Mouse (Mus musculus) C2C12 (cell line): Measurements from ENCODE around the gene Adgrf5. TPM values are rescaled to one million over a fixed set of nuclear protein-coding genes. Genes with fewer than 3 reads are reported as not detected.
"Not testable (repeated sequence)": the region's sequence is repeated elsewhere in the genome, so short reads cannot be mapped to it uniquely, and the experiment has no call there.

Experiments used
- H3K27me3 ChIP-seq: one replicate; pipeline ENCODE4 v1.6.1; 2011; ENCODE audit not compliant: control insufficient read depth, insufficient read depth, insufficient read length
- H3K36me3 ChIP-seq: one replicate; pipeline ENCODE4 v1.6.1; 2011; ENCODE audit not compliant: control insufficient read depth, insufficient read depth
- H3K4me3 ChIP-seq: one replicate; pipeline ENCODE4 v1.5.1; 2011; ENCODE audit warnings: mild to moderate bottlenecking, control low read depth; ENCODE audit not compliant: poor library complexity, insufficient read depth, severe bottlenecking
- H3K79me2 ChIP-seq: one replicate; pipeline ENCODE4 v1.6.1; 2011; ENCODE audit not compliant: control insufficient read depth, insufficient read depth
- H3K79me3 ChIP-seq: one replicate; pipeline ENCODE4 v1.6.1; 2011; ENCODE audit warnings: low read depth, control low read depth
- H3ac ChIP-seq: one replicate; pipeline ENCODE3; 2011; ENCODE audit warnings: low read depth; ENCODE audit not compliant: control insufficient read depth, insufficient read length
- CEBPB ChIP-seq: IDR thresholded peaks from one replicate; pipeline ENCODE4 v1.6.1; 2011; ENCODE audit warnings: low read depth, mild to moderate bottlenecking, control low read depth, moderate library complexity
- CTCF ChIP-seq: IDR thresholded peaks from one replicate; pipeline ENCODE4 v1.5.1; 2011; ENCODE audit not compliant: control insufficient read depth, insufficient read depth, insufficient read length
- FOSL1 ChIP-seq: IDR thresholded peaks from one replicate; pipeline ENCODE4 v1.8.0; 2011; ENCODE audit warnings: mild to moderate bottlenecking, low read length; ENCODE audit not compliant: poor library complexity, insufficient read depth, severe bottlenecking
- MAX ChIP-seq: IDR thresholded peaks from one replicate; pipeline ENCODE4 v1.6.1; 2011; ENCODE audit warnings: mild to moderate bottlenecking, control low read depth
- MYOD1 ChIP-seq: IDR thresholded peaks from one replicate; pipeline ENCODE4 v1.6.1; 2011; ENCODE audit warnings: low read depth; ENCODE audit not compliant: control insufficient read depth, insufficient read length
- MYOG ChIP-seq: IDR thresholded peaks from one replicate; pipeline ENCODE4 v1.6.1; 2011; ENCODE audit not compliant: control insufficient read depth, insufficient read length; ENCODE audit errors: extremely low read depth
- USF1 ChIP-seq: IDR thresholded peaks from one replicate; pipeline ENCODE4 v1.6.1; 2011; ENCODE audit warnings: low read depth, mild to moderate bottlenecking, control low read depth, moderate library complexity
- polyA plus RNA-seq: library from polyadenylated mRNA; unstranded; fragments of >200 nt; fragmentation: generic; extraction: Trizol; gene quantifications from one replicate; pipeline ENCODE4 v1.2.1, GENCODE M21; 2012; ENCODE audit warnings: missing spikeins

Gene Adgrf5
- polyA plus RNA-seq, 1 experiment, result 0.07 TPM

DNA sequence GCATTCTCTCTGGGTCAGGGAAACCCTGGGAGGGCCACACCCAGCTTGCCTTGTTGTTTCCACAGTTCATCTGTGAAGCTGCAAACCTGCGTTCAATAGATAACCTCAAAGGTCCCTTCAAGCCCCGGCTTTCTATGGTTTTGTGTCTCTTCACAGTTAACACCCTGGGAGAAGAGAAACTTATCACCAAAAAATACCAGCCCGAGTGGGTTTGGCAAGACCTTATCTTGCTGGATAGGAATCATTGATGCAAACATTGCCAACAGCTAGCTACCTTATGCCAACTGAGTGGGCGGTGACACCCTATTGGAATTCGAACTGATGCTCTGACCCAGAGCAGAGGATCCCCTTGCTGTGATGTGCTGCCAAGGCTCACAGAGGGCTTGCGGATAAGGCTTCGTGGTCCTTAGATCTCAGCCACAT is 30.5 kb upstream of the Adgrf5 start:
- H3K36me3 ChIP-seq, result no peaks in the 10 kb centered on the region
- H3K4me3 ChIP-seq, result no peak overlapping the region
- no peaks in the 10 kb centered on the region for H3K27me3 ChIP-seq
- no peaks in the 10 kb centered on the region for H3K79me2 ChIP-seq
- TF ChIP-seq FOSL1 (no peak), USF1 (no peak), MYOD1 (no peak), CTCF (no peak), MYOG (no peak), CEBPB (no peak), MAX (no peak)
- no peaks in the 10 kb centered on the region for H3K79me3 ChIP-seq
- H3ac ChIP-seq, result no peak overlapping the region

DNA sequence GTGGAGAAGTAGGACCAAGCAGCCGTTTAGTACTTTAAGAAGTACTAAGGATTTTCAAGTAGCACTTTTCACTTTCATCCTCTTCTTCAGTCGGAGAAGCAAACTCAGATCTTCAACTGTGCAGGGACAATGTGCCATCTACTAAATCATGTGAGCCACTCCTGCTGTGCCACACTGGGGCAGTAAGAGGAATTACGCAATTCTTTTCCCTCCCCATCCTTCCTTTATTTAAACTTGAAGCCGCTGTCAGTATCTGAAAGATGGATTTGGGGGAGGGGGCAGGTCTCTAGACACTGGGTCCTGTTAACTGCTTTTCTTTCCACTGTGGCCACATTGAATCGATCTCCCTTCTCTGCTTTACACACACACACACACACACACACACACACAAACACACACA is 27.6 kb upstream of the Adgrf5 start:
- H3K36me3 ChIP-seq, result no peaks in the 10 kb centered on the region
- no peaks in the 10 kb centered on the region for H3K79me2 ChIP-seq
- no peak overlapping the region for H3K4me3 ChIP-seq
- H3K27me3 ChIP-seq, result no peaks in the 10 kb centered on the region
- TF ChIP-seq MYOD1 (no peak), MYOG (no peak), CTCF (no peak), CEBPB (no peak), MAX (no peak), USF1 (no peak), FOSL1 (no peak)
- no peaks in the 10 kb centered on the region for H3K79me3 ChIP-seq
- H3ac ChIP-seq, result no peak overlapping the region

DNA sequence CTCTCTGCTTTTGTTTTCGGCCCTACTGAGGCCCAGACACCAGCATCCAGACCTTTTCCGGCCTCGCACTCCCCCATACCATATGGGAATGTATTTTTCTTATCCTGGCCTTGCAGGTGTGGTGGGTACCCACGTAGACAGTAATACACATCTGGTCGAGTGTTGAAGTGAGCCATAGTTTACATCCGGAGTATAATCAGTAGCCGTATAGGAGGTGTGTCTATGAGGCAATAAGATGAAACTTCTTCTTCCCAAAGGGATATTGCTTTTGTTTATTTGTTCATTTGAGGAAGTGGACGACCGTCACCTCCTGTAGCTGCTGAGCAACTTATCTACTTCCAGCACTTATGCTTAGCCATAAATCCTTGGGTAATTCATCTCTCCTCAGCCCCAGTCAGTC is 26.2 kb upstream of the Adgrf5 start:
- TF ChIP-seq CEBPB (no peak), MYOG (no peak), CTCF (no peak), MAX (no peak), MYOD1 (no peak), USF1 (no peak), FOSL1 (no peak)
- Histone ChIP-seq H3K36me3 (no peaks in the 10 kb centered on the region), H3K4me3 (no peak overlapping the region), H3K79me3 (no peaks in the 10 kb centered on the region), H3ac (no peak overlapping the region), H3K79me2 (no peaks in the 10 kb centered on the region), H3K27me3 (no peaks in the 10 kb centered on the region)

DNA sequence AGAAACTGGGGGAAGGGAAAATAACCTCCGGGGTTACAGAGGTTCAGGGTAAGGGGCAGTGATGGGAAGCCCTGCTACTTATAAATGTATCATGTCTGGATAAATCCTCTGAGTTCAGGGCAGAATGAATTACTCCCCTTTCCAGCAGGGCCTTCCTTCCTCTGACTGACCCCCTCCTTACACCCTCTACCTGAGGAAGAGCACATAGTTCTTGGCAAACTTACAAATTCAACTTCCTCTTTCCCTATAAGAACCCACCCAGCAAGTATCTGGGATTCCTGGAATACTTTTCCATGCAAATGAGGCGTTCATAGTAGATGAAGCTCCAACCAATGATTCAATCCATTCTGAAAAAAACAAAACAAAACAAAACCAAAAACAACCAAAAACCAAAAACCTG is 22.6 kb upstream of the Adgrf5 start:
- Histone ChIP-seq H3ac (no peak overlapping the region), H3K79me2 (no peaks in the 10 kb centered on the region), H3K4me3 (no peak overlapping the region), H3K79me3 (no peaks in the 10 kb centered on the region), H3K27me3 (no peaks in the 10 kb centered on the region), H3K36me3 (no peaks in the 10 kb centered on the region)
- TF ChIP-seq MYOG (no peak), CEBPB (no peak), FOSL1 (no peak), USF1 (no peak), MYOD1 (no peak), CTCF (no peak), MAX (no peak)

DNA sequence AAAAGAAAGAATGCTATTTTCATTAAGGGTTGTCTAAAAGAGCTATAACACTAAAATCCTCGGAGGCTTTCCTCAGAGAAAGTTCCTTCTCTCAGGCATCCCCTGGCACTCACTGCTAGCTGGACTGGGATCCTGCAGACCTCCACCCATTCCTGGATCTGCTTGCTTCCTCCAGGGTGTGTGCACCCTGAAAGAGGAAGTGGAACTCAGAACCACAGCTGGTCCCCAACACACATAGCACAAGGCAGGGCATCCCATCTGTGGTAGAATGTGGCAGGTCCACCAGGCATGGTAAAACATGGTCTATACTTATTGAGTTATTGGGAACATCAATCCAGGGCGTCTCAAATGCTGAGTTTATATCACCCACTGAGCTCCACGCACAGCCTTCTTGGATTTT is 22.0 kb upstream of the Adgrf5 start:
- Histone ChIP-seq H3K36me3 (no peaks in the 10 kb centered on the region), H3ac (no peak overlapping the region), H3K27me3 (no peaks in the 10 kb centered on the region), H3K79me2 (no peaks in the 10 kb centered on the region), H3K4me3 (no peak overlapping the region), H3K79me3 (no peaks in the 10 kb centered on the region)
- TF ChIP-seq MAX, result no peak
- no peak for TF ChIP-seq MYOD1
- TF ChIP-seq MYOG, result no peak
- no peak for TF ChIP-seq CEBPB
- TF ChIP-seq CTCF, result no peak

DNA sequence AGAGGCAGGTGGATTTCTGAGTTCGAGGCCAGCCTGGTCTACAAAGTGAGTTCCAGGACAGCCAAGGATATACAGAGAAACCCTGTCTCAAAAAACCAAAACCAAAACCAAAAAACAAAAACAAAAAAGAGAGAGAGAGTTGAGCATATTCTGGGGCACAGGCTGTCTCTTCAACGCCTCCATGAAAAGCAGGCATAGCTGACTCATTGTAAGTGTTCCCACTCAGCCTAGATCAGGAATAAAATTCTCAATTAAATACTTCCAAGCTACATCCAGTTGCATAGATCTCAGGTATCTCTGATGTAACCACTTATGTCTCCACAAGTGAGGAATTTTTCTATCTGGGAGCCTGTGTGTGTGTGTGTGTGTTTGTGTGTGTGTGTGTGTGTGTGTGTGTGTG is 13.8 kb upstream of the Adgrf5 start:
- H3K36me3 ChIP-seq, H3K4me3 ChIP-seq, H3K79me2 ChIP-seq, H3K27me3 ChIP-seq, H3K79me3 ChIP-seq, H3ac ChIP-seq: not testable (repeated sequence)
